Mouse (Mus musculus) C2C12 (cell line): Measurements from ENCODE around the gene 6330409D20Rik. TPM values are rescaled to one million over a fixed set of nuclear protein-coding genes. Genes with fewer than 3 reads are reported as not detected.

ENCODE experiments used
- H3K27me3 ChIP-seq: one replicate; pipeline ENCODE4 v1.6.1; 2011; ENCODE audit not compliant: control insufficient read depth, insufficient read depth, insufficient read length
- H3K36me3 ChIP-seq: one replicate; pipeline ENCODE4 v1.6.1; 2011; ENCODE audit not compliant: control insufficient read depth, insufficient read depth
- H3K4me3 ChIP-seq: one replicate; pipeline ENCODE4 v1.5.1; 2011; ENCODE audit warnings: mild to moderate bottlenecking, control low read depth; ENCODE audit not compliant: poor library complexity, insufficient read depth, severe bottlenecking
- H3K79me2 ChIP-seq: one replicate; pipeline ENCODE4 v1.6.1; 2011; ENCODE audit not compliant: control insufficient read depth, insufficient read depth
- H3K79me3 ChIP-seq: one replicate; pipeline ENCODE4 v1.6.1; 2011; ENCODE audit warnings: low read depth, control low read depth
- H3ac ChIP-seq: one replicate; pipeline ENCODE3; 2011; ENCODE audit warnings: low read depth; ENCODE audit not compliant: control insufficient read depth, insufficient read length
- CEBPB ChIP-seq: IDR thresholded peaks from one replicate; pipeline ENCODE4 v1.6.1; 2011; ENCODE audit warnings: low read depth, mild to moderate bottlenecking, control low read depth, moderate library complexity
- CTCF ChIP-seq: IDR thresholded peaks from one replicate; pipeline ENCODE4 v1.5.1; 2011; ENCODE audit not compliant: control insufficient read depth, insufficient read depth, insufficient read length
- FOSL1 ChIP-seq: IDR thresholded peaks from one replicate; pipeline ENCODE4 v1.8.0; 2011; ENCODE audit warnings: mild to moderate bottlenecking, low read length; ENCODE audit not compliant: poor library complexity, insufficient read depth, severe bottlenecking
- MAX ChIP-seq: IDR thresholded peaks from one replicate; pipeline ENCODE4 v1.6.1; 2011; ENCODE audit warnings: mild to moderate bottlenecking, control low read depth
- MYOD1 ChIP-seq: IDR thresholded peaks from one replicate; pipeline ENCODE4 v1.6.1; 2011; ENCODE audit warnings: low read depth; ENCODE audit not compliant: control insufficient read depth, insufficient read length
- MYOG ChIP-seq: IDR thresholded peaks from one replicate; pipeline ENCODE4 v1.6.1; 2011; ENCODE audit not compliant: control insufficient read depth, insufficient read length; ENCODE audit errors: extremely low read depth
- USF1 ChIP-seq: IDR thresholded peaks from one replicate; pipeline ENCODE4 v1.6.1; 2011; ENCODE audit warnings: low read depth, mild to moderate bottlenecking, control low read depth, moderate library complexity
- polyA plus RNA-seq: library from polyadenylated mRNA; unstranded; fragments of >200 nt; fragmentation: generic; extraction: Trizol; gene quantifications from one replicate; pipeline ENCODE4 v1.2.1, GENCODE M21; 2012; ENCODE audit warnings: missing spikeins

The 6330409D20Rik gene
- polyA plus RNA-seq, 1 experiment, result not detected

GRCm38 (mm10) chr2:32750887-32751664 is 10.3 kb upstream of the 6330409D20Rik start:
- no peaks in the 10 kb centered on the region for H3K36me3 ChIP-seq
- TF ChIP-seq FOSL1 (no peak), MYOG (no peak), MAX (no peak), CTCF (no peak), USF1 (no peak), MYOD1 (no peak), CEBPB (no peak)
- no peak overlapping the region for H3K4me3 ChIP-seq
- no peak overlapping the region for H3ac ChIP-seq
- peaks cover 19% of the 10 kb centered on the region for H3K27me3 ChIP-seq
- H3K79me3 ChIP-seq, result no peaks in the 10 kb centered on the region
- H3K79me2 ChIP-seq, result no peaks in the 10 kb centered on the region

- H3K27me3 ChIP-seq, result peaks cover 26% of the 10 kb centered on the region
- no peak for TF ChIP-seq MAX
- no peak for TF ChIP-seq USF1
- TF ChIP-seq FOSL1, result no peak
- no peak for TF ChIP-seq MYOG
- no peak for TF ChIP-seq MYOD1
- no peak for TF ChIP-seq CEBPB
- no peak for TF ChIP-seq CTCF
- no peak overlapping the region for H3ac ChIP-seq
- no peaks in the 10 kb centered on the region for H3K79me2 ChIP-seq
- no peak overlapping the region for H3K4me3 ChIP-seq
- H3K36me3 ChIP-seq, result no peaks in the 10 kb centered on the region
- no peaks in the 10 kb centered on the region for H3K79me3 ChIP-seq
Measured at GRCm38 (mm10) chr2:32750199-32750598, 9.4 kb upstream of the 6330409D20Rik start.

GRCm38 (mm10) chr2:32749082-32749481 is 8.3 kb upstream of the 6330409D20Rik start:
- H3K36me3 ChIP-seq, result no peaks in the 10 kb centered on the region
- no peaks in the 10 kb centered on the region for H3K79me2 ChIP-seq
- TF ChIP-seq MYOD1 (no peak), USF1 (no peak)
- no peak overlapping the region for H3K4me3 ChIP-seq
- no peaks in the 10 kb centered on the region for H3K79me3 ChIP-seq
- H3ac ChIP-seq, result no peak overlapping the region
- H3K27me3 ChIP-seq, result peaks cover 36% of the 10 kb centered on the region

- Histone ChIP-seq H3K79me3 (no peaks in the 10 kb centered on the region), H3K4me3 (no peak overlapping the region), H3K36me3 (no peaks in the 10 kb centered on the region), H3K79me2 (no peaks in the 10 kb centered on the region), H3K27me3 (peaks cover 66% of the 10 kb centered on the region), H3ac (no peak overlapping the region)
- TF ChIP-seq CTCF, result no peak
- TF ChIP-seq MYOD1, result no peak
- no peak for TF ChIP-seq FOSL1
- no peak for TF ChIP-seq CEBPB
- TF ChIP-seq MAX, result no peak
- TF ChIP-seq MYOG, result no peak
- TF ChIP-seq USF1, result no peak
Measured at GRCm38 (mm10) chr2:32744272-32744982, 3.6 kb upstream of the 6330409D20Rik start.

GRCm38 (mm10) chr2:32742173-32742531 is 1.3 kb upstream of the 6330409D20Rik start:
- Histone ChIP-seq H3ac (no peak overlapping the region), H3K79me2 (no peaks in the 10 kb centered on the region), H3K4me3 (no peak overlapping the region), H3K79me3 (no peaks in the 10 kb centered on the region), H3K36me3 (no peaks in the 10 kb centered on the region), H3K27me3 (peaks cover 64% of the 10 kb centered on the region)
- TF ChIP-seq MYOD1 (no peak), CTCF (no peak), MYOG (no peak), FOSL1 (no peak), CEBPB (no peak), MAX (no peak), USF1 (no peak)
